Mouse (Mus musculus) layer of hippocampus, adult 18-20 months (tissue): Measurements from ENCODE around the gene 1700023F06Rik. TPM values are rescaled to one million over a fixed set of nuclear protein-coding genes. Genes with fewer than 3 reads are reported as not detected.
A peak's percentile ranks its signal among the peaks of the same experiment; 100 is the strongest.

Experiments
- DNase-seq, 2 experiments: peaks; one replicate each; pipeline ENCODE4 v3.0.0; 2022; ENCODE audit warnings: low spot score in 2 of 2
- long read RNA-seq: library from polyadenylated mRNA; stranded (forward); transcript quantifications from one replicate; pipeline ENCODE4 v2.0.0, GENCODE M21; 2021
- total RNA-seq, 2 experiments: library from RNA; stranded (reverse); gene quantifications; 2 replicates each; pipeline ENCODE4 v1.2.3; 2021

The 1700023F06Rik gene
- total RNA-seq, result 1 to 10 TPM; 1.6 to 2.2 TPM
- long read RNA-seq, partial matches to known transcripts, result 2 of 3 reads
- long read RNA-seq, other reads (novel, unspliced or antisense), result 1 of 3 reads

GRCm38 (mm10) chr11:103208458-103208857, at the start of gene 1700023F06Rik:
Gene 1700023F06Rik (minus strand): TSS chr11:103208558.
- DNase-seq, result no peak

GRCm38 (mm10) chr11:103257938-103258481, 49.7 kb upstream of the 1700023F06Rik start:
- no peak for DNase-seq

GRCm38 (mm10) chr11:103253605-103254004, 45.2 kb upstream of the 1700023F06Rik start:
- DNase-seq, result no peak

GRCm38 (mm10) chr11:103252380-103252779, 44.0 kb upstream of the 1700023F06Rik start:
- DNase-seq, result no peak

- no peak for DNase-seq
Observed at GRCm38 (mm10) chr11:103250324-103250723, 42.0 kb upstream of the 1700023F06Rik start.

GRCm38 (mm10) chr11:103249509-103249908, 41.2 kb upstream of the 1700023F06Rik start:
- DNase-seq, result no peak

- no peak for DNase-seq
Observed at GRCm38 (mm10) chr11:103248837-103249236, 40.5 kb upstream of the 1700023F06Rik start.

GRCm38 (mm10) chr11:103247504-103248177, 39.3 kb upstream of the 1700023F06Rik start:
- peak; percentile 39 to 77 for DNase-seq

GRCm38 (mm10) chr11:103246731-103247290, 38.5 kb upstream of the 1700023F06Rik start:
- no peak for DNase-seq

- peak in 1 of 2 experiments; percentile 33 for DNase-seq
Observed at GRCm38 (mm10) chr11:103246081-103246730, 37.8 kb upstream of the 1700023F06Rik start.

GRCm38 (mm10) chr11:103244856-103245255, 36.5 kb upstream of the 1700023F06Rik start:
- no peak for DNase-seq

GRCm38 (mm10) chr11:103240740-103241139, 32.4 kb upstream of the 1700023F06Rik start:
- DNase-seq, result no peak

- DNase-seq, result no peak
Observed at GRCm38 (mm10) chr11:103237757-103238156, 29.4 kb upstream of the 1700023F06Rik start.

GRCm38 (mm10) chr11:103236903-103237302, 28.5 kb upstream of the 1700023F06Rik start:
- DNase-seq, result no peak

- no peak for DNase-seq
Observed at GRCm38 (mm10) chr11:103236431-103236830, 28.1 kb upstream of the 1700023F06Rik start.

- no peak for DNase-seq
Observed at GRCm38 (mm10) chr11:103235702-103236101, 27.3 kb upstream of the 1700023F06Rik start.

- no peak for DNase-seq
Observed at GRCm38 (mm10) chr11:103234447-103234846, 26.1 kb upstream of the 1700023F06Rik start.

- peak; percentile 65 to 90 for DNase-seq
Observed at GRCm38 (mm10) chr11:103232966-103233365, 24.6 kb upstream of the 1700023F06Rik start.

- DNase-seq, result no peak
Observed at GRCm38 (mm10) chr11:103231367-103231766, 23.0 kb upstream of the 1700023F06Rik start.

GRCm38 (mm10) chr11:103230626-103231025, 22.3 kb upstream of the 1700023F06Rik start:
- DNase-seq, result no peak

GRCm38 (mm10) chr11:103229608-103230007, 21.2 kb upstream of the 1700023F06Rik start:
- DNase-seq, result no peak

- no peak for DNase-seq
Observed at GRCm38 (mm10) chr11:103223951-103224456, 15.6 kb upstream of the 1700023F06Rik start.
